Mouse (Mus musculus): ENCODE results near the gene Mast4. TPM values are rescaled to one million over a fixed set of nuclear protein-coding genes. Genes with fewer than 3 reads are reported as not detected.

Mast4 gene
- total and polyA plus RNA-seq, 3 experiments = 2.7 to 7.0 TPM; not detected in 1

DNA sequence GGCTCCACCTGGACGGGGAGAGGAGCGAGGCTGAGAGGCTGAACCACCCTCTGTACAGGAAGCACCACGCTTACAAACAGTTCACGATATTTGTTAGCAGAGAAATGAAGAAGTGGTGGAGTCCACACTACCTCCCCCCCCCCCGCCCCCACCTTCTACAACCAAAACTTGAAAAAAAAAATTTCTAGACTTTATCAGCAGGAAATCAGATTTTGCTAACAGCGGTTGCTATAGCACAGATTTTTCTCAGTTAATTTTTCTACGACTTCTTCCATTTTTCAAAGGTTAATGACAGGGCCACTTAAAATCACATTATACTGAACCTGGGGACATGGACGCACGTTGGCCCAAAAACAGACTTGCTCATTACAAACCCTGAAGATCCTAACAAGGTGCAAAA, 572.9 kb downstream of the Mast4 start:
- peaks cover 0 to 31% of the 10 kb centered on the region in 2 experiments; a peak in 3 of 4 replicates for H3K36me3 ChIP-seq (ENCODE audit: control insufficient read depth in 1 of 2, insufficient read depth in 2 of 2, low read length in 2 of 2)
- H3K4me3 ChIP-seq (ENCODE audit: control insufficient read depth in 1 of 2, insufficient read depth in 1 of 2, low read depth in 2 of 2, low read length in 2 of 2) = no peak overlapping the region
- no peak for DNase-seq (ENCODE audit: low read depth, low spot score)
- no peak overlapping the region for H3K27ac ChIP-seq (ENCODE audit: control insufficient read depth, low read depth, low read length)
- no peak overlapping the region for H3K9ac ChIP-seq (ENCODE audit: control insufficient read depth, low read depth, low read length, poor library complexity, severe bottlenecking)
- TF ChIP-seq ZNF384 (IDR thresholded peaks at IDR 0.05; ENCODE audit: low read depth, low read length) = peak; percentile 75
- TF ChIP-seq RCOR1 (IDR thresholded peaks at IDR 0.05; ENCODE audit: low read depth, low read length) = peak; percentile 85
- no peak for TF ChIP-seq RAD21 (IDR thresholded peaks at IDR 0.05; ENCODE audit: low read depth, low read length)
- H3K27me3 ChIP-seq (ENCODE audit: control insufficient read depth in 1 of 2, insufficient read depth in 2 of 2, low read length in 2 of 2) = no peaks in the 10 kb centered on the region
- H3K79me2 ChIP-seq (ENCODE audit: control insufficient read depth, insufficient read depth, low read length, poor library complexity) = no peaks in the 10 kb centered on the region
- H3K9me3 ChIP-seq (replicated peaks; ENCODE audit: insufficient read depth, low read length) = no peaks in the 10 kb centered on the region
- H3K4me1 ChIP-seq (ENCODE audit: control insufficient read depth in 1 of 2, insufficient read depth in 2 of 2, low read length in 2 of 2) = peaks cover 25 to 36% of the 10 kb centered on the region in 2 experiments

DNA sequence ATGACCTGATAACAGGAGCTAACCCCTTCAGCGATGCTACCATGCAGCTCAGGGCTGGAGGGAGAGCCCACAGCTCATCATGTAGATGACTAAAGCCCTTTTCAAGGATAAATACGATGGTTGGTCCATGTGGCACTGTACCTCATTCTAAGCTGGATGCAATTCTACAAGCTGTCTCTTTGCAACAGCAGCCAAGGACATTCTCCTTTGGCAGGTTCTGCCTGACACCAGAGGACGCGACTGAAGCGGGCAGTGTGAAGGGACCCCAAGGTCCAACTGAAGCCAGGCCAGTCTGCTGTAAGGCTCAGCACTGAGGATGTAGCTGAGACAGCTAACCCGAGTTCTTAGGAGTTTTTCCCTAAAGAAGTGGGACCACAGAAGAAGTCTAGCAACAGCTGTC, 576.3 kb downstream of the Mast4 start:
- H3K27me3 ChIP-seq (ENCODE audit: control insufficient read depth in 1 of 2, insufficient read depth in 2 of 2, low read length in 2 of 2) = no peaks in the 10 kb centered on the region
- no peak overlapping the region for H3K4me3 ChIP-seq (ENCODE audit: control insufficient read depth in 1 of 2, insufficient read depth in 1 of 2, low read depth in 2 of 2, low read length in 2 of 2)
- no peak for DNase-seq (ENCODE audit: low read depth, low spot score)
- TF ChIP-seq ZC3H11A (IDR thresholded peaks at IDR 0.05; ENCODE audit: low read depth, low read length) = no peak
- TF ChIP-seq TAL1 (IDR thresholded peaks at IDR 0.05; ENCODE audit: low read length) = no peak
- no peak for TF ChIP-seq SIN3A (IDR thresholded peaks at IDR 0.05; ENCODE audit: low read length)
- TF ChIP-seq CHD2 (IDR thresholded peaks at IDR 0.05; ENCODE audit: low read length) = no peak
- no peak for TF ChIP-seq E2F4 (IDR thresholded peaks at IDR 0.05; ENCODE audit: borderline replicate concordance, low read depth, low read length)
- no peak for TF ChIP-seq SMC3 (IDR thresholded peaks at IDR 0.05; ENCODE audit: low read depth, low read length)
- TF ChIP-seq MYB (IDR thresholded peaks at IDR 0.05; ENCODE audit: low read depth, low read length) = no peak
- TF ChIP-seq UBTF (IDR thresholded peaks at IDR 0.05; ENCODE audit: borderline replicate concordance, insufficient read depth, low read depth, low read length) = no peak
- TF ChIP-seq USF1 (IDR thresholded peaks at IDR 0.05; ENCODE audit: low read depth, low read length) = no peak
- TF ChIP-seq JUND (IDR thresholded peaks at IDR 0.05; ENCODE audit: low read depth, low read length) = no peak
- no peak for TF ChIP-seq ZNF384 (IDR thresholded peaks at IDR 0.05; ENCODE audit: low read depth, low read length)
- TF ChIP-seq TBP (IDR thresholded peaks at IDR 0.05; ENCODE audit: low read depth, low read length) = no peak
- no peak for TF ChIP-seq MAX (IDR thresholded peaks at IDR 0.05; ENCODE audit: low read length)
- TF ChIP-seq MYC (IDR thresholded peaks at IDR 0.05; ENCODE audit: low read depth, low read length) = no peak
- TF ChIP-seq POLR2A (IDR thresholded peaks at IDR 0.05; ENCODE audit: control insufficient read depth in 1 of 2, insufficient read depth in 1 of 2, low read depth in 1 of 2, low read length in 2 of 2, poor library complexity in 1 of 2) = no peak
- no peak for TF ChIP-seq TCF12 (IDR thresholded peaks at IDR 0.05; ENCODE audit: low read depth, low read length)
- no peak for TF ChIP-seq POLR2AphosphoS5 (IDR thresholded peaks at IDR 0.05; ENCODE audit: borderline replicate concordance, low read depth, low read length)
- TF ChIP-seq POLR2AphosphoS2 (IDR thresholded peaks at IDR 0.05; ENCODE audit: low read length) = no peak
- no peak for TF ChIP-seq MAFK (IDR thresholded peaks at IDR 0.05; ENCODE audit: borderline replicate concordance, low read depth, low read length)
- no peak overlapping the region for H3K27ac ChIP-seq (ENCODE audit: control insufficient read depth, low read depth, low read length)
- no peaks in the 10 kb centered on the region for H3K9me3 ChIP-seq (replicated peaks; ENCODE audit: insufficient read depth, low read length)
- H3K4me1 ChIP-seq (ENCODE audit: control insufficient read depth in 1 of 2, insufficient read depth in 2 of 2, low read length in 2 of 2) = peaks cover 12 to 28% of the 10 kb centered on the region in 2 experiments
- H3K9ac ChIP-seq (ENCODE audit: control insufficient read depth, low read depth, low read length, poor library complexity, severe bottlenecking) = no peak overlapping the region
- H3K36me3 ChIP-seq (ENCODE audit: control insufficient read depth in 1 of 2, insufficient read depth in 2 of 2, low read length in 2 of 2) = peaks cover 0 to 30% of the 10 kb centered on the region in 2 experiments; a peak in 3 of 4 replicates
- no peaks in the 10 kb centered on the region for H3K79me2 ChIP-seq (ENCODE audit: control insufficient read depth, insufficient read depth, low read length, poor library complexity)

All from MEL (cell line).